ENCODE assay signal across 9 mouse cellular contexts in the genomic region with DNA sequence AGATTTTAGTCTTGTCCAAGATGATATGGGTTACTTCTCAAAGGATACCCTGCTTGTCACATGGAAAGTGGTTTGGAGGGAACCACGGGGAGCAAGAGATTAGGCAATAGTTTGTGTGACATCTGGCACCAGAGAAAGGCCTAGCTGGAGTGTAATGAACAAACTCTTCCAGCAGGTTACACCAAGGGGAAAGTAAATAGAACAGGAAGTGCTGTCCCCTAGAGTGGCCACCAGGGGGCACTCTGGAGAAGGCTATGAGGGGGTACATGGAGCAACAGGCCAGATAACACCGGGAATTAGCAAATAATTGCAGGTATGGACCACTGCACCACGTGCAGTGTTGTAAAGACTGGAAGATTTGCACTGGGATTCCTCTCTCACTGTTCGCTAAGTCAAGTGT. TPM values are rescaled to one million over a fixed set of nuclear protein-coding genes. Genes with fewer than 3 reads are reported as not detected.
A peak's percentile ranks its signal among the peaks of the same experiment; 100 is the strongest.
DNase-seq lines count a peak whose midpoint lies in the region; ATAC-seq and TF ChIP-seq lines count a peak whose summit lies in the region.
"Had no signal": no experiment of that assay in that cellular context is flagged by ENCODE, and none has a peak within 500 bp of the region (broad histone marks: within the 10 kb centered on the region; RNA-seq: fewer than 3 reads in every experiment).

No protein-coding gene starts in this region.

- H3K4me3 ChIP-seq in kidney, adult 2 months (ENCODE audit: insufficient read depth, low read depth, low read length) = no peak overlapping the region
- H3K4me3 ChIP-seq in kidney, embryonic 14.5 days (ENCODE audit: low read length) = no peak overlapping the region
- no peak overlapping the region for H3K4me3 ChIP-seq in ES-Bruce4 (ENCODE audit: low read depth, low read length)
- no peak overlapping the region for H3K4me3 ChIP-seq in liver, embryonic 12.5 days

- no peaks in the 10 kb centered on the region for H3K27me3 ChIP-seq in kidney, adult 2 months (replicated peaks; ENCODE audit: control insufficient read depth, insufficient read depth, low read length)
- no peaks in the 10 kb centered on the region for H3K27me3 ChIP-seq in kidney, embryonic 14.5 days (ENCODE audit: control insufficient read depth, insufficient read depth, low read length)
- no peaks in the 10 kb centered on the region for H3K27me3 ChIP-seq in ES-Bruce4 (ENCODE audit: control insufficient read depth, insufficient read depth, low read length, poor library complexity, severe bottlenecking)
- H3K27me3 ChIP-seq in liver, embryonic 12.5 days (replicated peaks) = peaks cover 9% of the 10 kb centered on the region; the same call in 1 of the 2 replicates

- no peaks in the 10 kb centered on the region for H3K36me3 ChIP-seq in kidney, adult 2 months (ENCODE audit: control insufficient read depth, insufficient read depth, low read length)
- no peaks in the 10 kb centered on the region for H3K36me3 ChIP-seq in kidney, embryonic 14.5 days (ENCODE audit: control insufficient read depth, insufficient read depth, low read length)
- H3K36me3 ChIP-seq in ES-Bruce4 (ENCODE audit: control insufficient read depth, insufficient read depth, low read length, poor library complexity, severe bottlenecking) = no peaks in the 10 kb centered on the region
- H3K36me3 ChIP-seq in liver, embryonic 12.5 days = no peaks in the 10 kb centered on the region

- no peak for TF ChIP-seq EP300 in ES-Bruce4 (IDR thresholded peaks at IDR 0.05; ENCODE audit: insufficient read depth, low read depth, low read length)

- H3K9me3 ChIP-seq in kidney, embryonic 14.5 days (ENCODE audit: control insufficient read depth, low read length) = no peaks in the 10 kb centered on the region
- no peaks in the 10 kb centered on the region for H3K9me3 ChIP-seq in ES-Bruce4 (replicated peaks; ENCODE audit: control insufficient read depth, insufficient read depth, low read length, poor library complexity, severe bottlenecking)
- no peaks in the 10 kb centered on the region for H3K9me3 ChIP-seq in liver, embryonic 12.5 days (replicated peaks)

- ATAC-seq in kidney, embryonic 14.5 days (ENCODE audit: low FRiP score, low TSS enrichment) = no peak
- peak; percentile 77 for ATAC-seq in liver, embryonic 12.5 days

- no peak overlapping the region for H3K9ac ChIP-seq in kidney, embryonic 14.5 days (ENCODE audit: low read depth, low read length)
- no peak overlapping the region for H3K9ac ChIP-seq in ES-Bruce4 (ENCODE audit: low read depth, poor library complexity, severe bottlenecking)
- no peak overlapping the region for H3K9ac ChIP-seq in liver, embryonic 12.5 days

- WGBS in kidney, adult 2 months = 51% methylated on average over 4 of the region's 4 CpGs
- 63% methylated on average over 4 of the region's 4 CpGs for WGBS in kidney, embryonic 14.5 days
- WGBS in liver, embryonic 12.5 days (ENCODE audit: insufficient replicate concordance) = 32% methylated on average over 4 of the region's 4 CpGs

- no peak overlapping the region for H3K4me2 ChIP-seq in kidney, embryonic 14.5 days (replicated peaks; ENCODE audit: low read depth, low read length)
- no peak overlapping the region for H3K4me2 ChIP-seq in liver, embryonic 12.5 days

- peak; percentile 80 for TF ChIP-seq CTCF in kidney, adult 2 months (conservative IDR thresholded peaks at IDR 0.05; ENCODE audit: insufficient read depth, insufficient read length, low read depth, low read length)
- peak; percentile 74 for TF ChIP-seq CTCF in ES-Bruce4 (IDR thresholded peaks at IDR 0.05; ENCODE audit: low read depth, low read length)

- no peak overlapping the region for H3K27ac ChIP-seq in kidney, adult 2 months (ENCODE audit: insufficient read depth, low read depth, low read length)
- no peak overlapping the region for H3K27ac ChIP-seq in kidney, embryonic 14.5 days (ENCODE audit: low read depth, low read length)
- no peak overlapping the region for H3K27ac ChIP-seq in ES-Bruce4 (ENCODE audit: insufficient read depth, low read length)
- H3K27ac ChIP-seq in liver, embryonic 12.5 days = peak overlapping the region; percentile 30; the same call in 1 of the 2 replicates
- H3K27ac ChIP-seq: macrophage had no signal

- peak; percentile 76 for DNase-seq in kidney, adult 2 months
- DNase-seq in brain, adult 2 months (ENCODE audit: low read depth, low spot score) = peak; percentile 57
- DNase-seq in forelimb bud, embryonic 11.5 days (ENCODE audit: low read depth, low spot score) = peak; percentile 43
- DNase-seq in spleen, postnatal 10 days (ENCODE audit: low spot score in 2 of 2) = peak; percentile 79 to 91
- DNase-seq in yolk sac, embryonic 10.5 days (ENCODE audit: low spot score) = no peak

- peaks cover 11% of the 10 kb centered on the region for H3K4me1 ChIP-seq in kidney, adult 2 months (ENCODE audit: control insufficient read depth, insufficient read depth, low read length)
- H3K4me1 ChIP-seq in kidney, embryonic 14.5 days (ENCODE audit: control insufficient read depth, insufficient read depth, low read length) = no peaks in the 10 kb centered on the region
- H3K4me1 ChIP-seq in ES-Bruce4 (ENCODE audit: control insufficient read depth, insufficient read depth, low read length) = no peaks in the 10 kb centered on the region
- peaks cover 8% of the 10 kb centered on the region; the same call in 1 of the 2 replicates for H3K4me1 ChIP-seq in liver, embryonic 12.5 days

- TF ChIP-seq POLR2A in kidney, adult 2 months (IDR thresholded peaks at IDR 0.05; ENCODE audit: low read depth, low read length) = no peak
- TF ChIP-seq POLR2A in ES-Bruce4 (IDR thresholded peaks at IDR 0.05; ENCODE audit: insufficient read depth, low read length) = no peak

RNA-seq across cellular contexts. Expression of a gene that starts 19.0 kb away (rescaled TPM):
- 33.3 and 48.2 TPM in 2 replicates for polyA plus RNA-seq in kidney, adult 2 months (2012; rRNA removed)
- 0.46 and 0.54 TPM in 2 replicates for polyA plus RNA-seq in kidney, embryonic 14.5 days (2014; fragmentation: Nextera tagmentation; extraction: Ambion mirVana)
- polyA plus RNA-seq in ES-Bruce4 (2011; ENCODE audit: insufficient read depth, insufficient read length, low read depth, missing spikeins) = 0.15 and 0.30 TPM in 2 replicates
- 14.2 and 14.3 TPM in 2 replicates for polyA plus RNA-seq in liver, embryonic 12.5 days (2016; fragmentation: Nextera tagmentation; extraction: Ambion mirVana)

RNA-seq across cellular contexts. Expression of a gene that starts 28.7 kb away (rescaled TPM):
- 3.0 and 4.8 TPM in 2 replicates for polyA plus RNA-seq in kidney, adult 2 months (2012; rRNA removed)
- polyA plus RNA-seq in kidney, embryonic 14.5 days (2014; fragmentation: Nextera tagmentation; extraction: Ambion mirVana) = 163 and 164 TPM in 2 replicates
- polyA plus RNA-seq in ES-Bruce4 (2011; ENCODE audit: insufficient read depth, insufficient read length, low read depth, missing spikeins) = 173 and 190 TPM in 2 replicates
- 95.2 and 98.9 TPM in 2 replicates for polyA plus RNA-seq in liver, embryonic 12.5 days (2016; fragmentation: Nextera tagmentation; extraction: Ambion mirVana)

Comparison
In these comparisons a context has a peak if more than half of its experiments do, and no peak if none do; other contexts are left out.
1. RNA of a gene that starts 28.7 kb away (polyA plus RNA-seq): 173 to 190 TPM in ES-Bruce4, 163 to 164 TPM in kidney, embryonic 14.5 days and 95.2 to 98.9 TPM in liver, embryonic 12.5 days; 3.0 to 4.8 TPM in kidney, adult 2 months; every median in the first group is over 10 times any median in the second.